Mouse (Mus musculus): Measurements from ENCODE around the gene Krt87.

- TF ChIP-seq EP300 (IDR thresholded peaks at IDR 0.05; ENCODE audit: low read depth) (no peak), CTCF (IDR thresholded peaks at IDR 0.05; ENCODE audit: low read depth) (peak; percentile 34; the same call in 1 of the 2 replicates)
Observed at GRCm38 (mm10) chr15:101420903-101421302, 17.7 kb downstream of the Krt87 start.
